Mouse (Mus musculus) kidney, embryonic 16.5 days (tissue): ENCODE results near the gene Acsl1. TPM values are rescaled to one million over a fixed set of nuclear protein-coding genes. Genes with fewer than 3 reads are reported as not detected.

ENCODE experiments used
- ATAC-seq: fragments of 200-750 bp; cut with Nextera tagmentation; 2 replicates; pipeline ENCODE4 v1.8.0; 2017; ENCODE audit warnings: moderate TSS enrichment; ENCODE audit not compliant: low FRiP score, low TSS enrichment
- H3K27ac ChIP-seq: fragments of 300-500 bp; sonication (generic); 2 replicates; pipeline ENCODE4 v1.5.1; 2014; ENCODE audit warnings: low read length
- H3K27me3 ChIP-seq: fragments of 300-500 bp; sonication (generic); 2 replicates; pipeline ENCODE4 v1.6.1; 2014; ENCODE audit warnings: low read length, control low read depth, mixed read lengths; ENCODE audit not compliant: insufficient read depth
- H3K36me3 ChIP-seq: fragments of 300-500 bp; sonication (generic); 2 replicates; pipeline ENCODE4 v1.6.1; 2014; ENCODE audit warnings: low read length, control low read depth, mixed read lengths; ENCODE audit not compliant: insufficient read depth
- H3K4me1 ChIP-seq: fragments of 300-500 bp; sonication (generic); 2 replicates; pipeline ENCODE4 v1.6.1; 2014; ENCODE audit warnings: low read length, control low read depth, mixed read lengths; ENCODE audit not compliant: insufficient read depth
- H3K4me2 ChIP-seq: fragments of 300-500 bp; sonication (generic); replicated peaks from 2 replicates; pipeline ENCODE4 v1.6.1; 2014; ENCODE audit warnings: low read depth, low read length
- H3K4me3 ChIP-seq: fragments of 300-500 bp; sonication (generic); 2 replicates; pipeline ENCODE4 v1.5.1; 2014; ENCODE audit warnings: mild to moderate bottlenecking, low read length
- H3K9ac ChIP-seq: fragments of 300-500 bp; sonication (generic); replicated peaks from 2 replicates; pipeline ENCODE4 v1.6.1; 2014; ENCODE audit warnings: low read length
- H3K9me3 ChIP-seq: fragments of 300-500 bp; sonication (generic); 2 replicates; pipeline ENCODE4 v1.6.1; 2016; ENCODE audit warnings: low read length, control low read depth
- WGBS: fragments of 180-500 bp; shearing (Covaris S2); extraction: QIAGEN DNeasy Blood & Tissue Kit; methylation state at CpG from one replicate; pipeline ENCODE4 v1.1.7; 2014; 5-methylcytosine and 5-hydroxymethylcytosine counted together
- polyA plus RNA-seq: library from polyadenylated mRNA; unstranded; fragments of >200 nt; fragmentation: Nextera tagmentation; extraction: Ambion mirVana; gene quantifications from 2 replicates; pipeline ENCODE4 v1.2.1, GENCODE M21; 2015

Gene Acsl1
- polyA plus RNA-seq, 1 experiment from 2014 or later = 20.6 TPM

DNA sequence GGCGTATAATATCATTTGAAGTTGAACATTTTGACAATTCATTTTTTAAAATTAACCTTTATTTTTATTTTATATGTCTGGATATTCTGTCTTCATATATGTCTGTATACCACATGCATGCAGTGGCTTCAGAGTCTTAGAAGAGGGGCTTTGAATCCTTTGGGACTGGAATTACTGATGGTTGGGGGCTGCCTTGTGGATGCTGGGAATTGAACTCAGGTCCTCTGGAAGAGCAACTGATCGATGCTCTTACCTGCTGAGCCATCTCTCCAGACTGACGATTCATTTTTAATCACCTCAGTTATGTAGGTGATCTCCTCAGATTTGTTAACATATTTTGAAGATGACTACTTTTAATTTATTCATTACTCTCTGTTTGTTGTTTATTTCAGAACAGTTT, 3.3 kb downstream of the Acsl1 start:
- no peak for ATAC-seq
- no peak overlapping the region for H3K4me3 ChIP-seq

DNA sequence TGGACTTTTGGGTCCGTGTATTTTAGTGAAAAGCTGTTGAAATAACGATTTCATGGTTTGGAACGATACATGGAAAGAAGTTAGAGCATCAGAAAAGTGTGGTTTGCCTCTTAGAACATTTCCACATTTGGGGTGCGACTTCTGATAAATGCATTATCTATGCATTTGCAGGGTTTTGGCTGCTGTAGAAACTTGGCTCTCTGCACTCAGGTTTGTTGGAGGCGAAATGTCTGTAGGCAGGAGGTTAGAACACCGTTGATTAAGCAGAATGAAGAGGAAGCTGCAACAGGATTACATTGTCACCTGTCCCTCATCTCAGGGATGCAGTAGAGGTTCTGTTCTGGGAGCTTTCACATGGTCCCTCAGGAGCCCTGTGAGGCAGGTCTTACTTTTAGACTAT, 3.8 kb downstream of the Acsl1 start:
- no peaks in the 10 kb centered on the region for H3K9me3 ChIP-seq
- no peak overlapping the region for H3K9ac ChIP-seq
- WGBS = 86% methylated on average over 6 of the region's 6 CpGs
- no peaks in the 10 kb centered on the region for H3K27me3 ChIP-seq
- ATAC-seq = no peak
- H3K4me1 ChIP-seq = peaks cover 5% of the 10 kb centered on the region
- no peak overlapping the region for H3K27ac ChIP-seq
- no peak overlapping the region for H3K4me3 ChIP-seq
- H3K4me2 ChIP-seq = no peak overlapping the region
- no peaks in the 10 kb centered on the region for H3K36me3 ChIP-seq

More for the DNA sequence above, 3.3 kb downstream of the Acsl1 start:
- Histone ChIP-seq H3K36me3 (no peaks in the 10 kb centered on the region), H3K9me3 (no peaks in the 10 kb centered on the region), H3K9ac (no peak overlapping the region), H3K27me3 (no peaks in the 10 kb centered on the region), H3K27ac (no peak overlapping the region), H3K4me2 (no peak overlapping the region), H3K4me1 (peaks cover 5% of the 10 kb centered on the region)
- 94% methylated on average over 3 of the region's 3 CpGs for WGBS

DNA sequence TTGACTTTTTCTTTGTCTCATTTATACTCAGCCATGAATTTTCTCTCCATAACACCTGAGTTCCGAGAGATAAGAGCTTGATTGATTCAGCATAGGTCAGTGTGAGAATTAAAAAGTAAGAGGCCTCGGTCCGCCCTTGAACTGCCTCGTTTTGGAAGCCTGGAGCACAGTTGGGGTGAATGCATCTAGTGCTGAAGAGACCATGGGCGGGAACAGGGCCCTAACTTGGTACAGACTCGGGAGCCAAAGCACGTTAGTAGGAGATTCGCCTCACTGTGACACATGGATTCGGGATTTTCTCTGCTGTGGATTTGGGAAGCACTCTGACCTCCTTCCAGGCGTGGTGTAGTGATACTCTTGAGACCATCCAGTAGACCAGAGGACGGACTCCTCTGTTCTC, 4.6 kb downstream of the Acsl1 start:
- no peak overlapping the region for H3K27ac ChIP-seq
- no peaks in the 10 kb centered on the region for H3K9me3 ChIP-seq
- no peak overlapping the region for H3K4me2 ChIP-seq
- WGBS = 87% methylated on average over 11 of the region's 11 CpGs
- ATAC-seq = no peak
- no peak overlapping the region for H3K9ac ChIP-seq
- H3K36me3 ChIP-seq = no peaks in the 10 kb centered on the region
- peaks cover 11% of the 10 kb centered on the region for H3K4me1 ChIP-seq
- no peaks in the 10 kb centered on the region for H3K27me3 ChIP-seq
- H3K4me3 ChIP-seq = no peak overlapping the region

DNA sequence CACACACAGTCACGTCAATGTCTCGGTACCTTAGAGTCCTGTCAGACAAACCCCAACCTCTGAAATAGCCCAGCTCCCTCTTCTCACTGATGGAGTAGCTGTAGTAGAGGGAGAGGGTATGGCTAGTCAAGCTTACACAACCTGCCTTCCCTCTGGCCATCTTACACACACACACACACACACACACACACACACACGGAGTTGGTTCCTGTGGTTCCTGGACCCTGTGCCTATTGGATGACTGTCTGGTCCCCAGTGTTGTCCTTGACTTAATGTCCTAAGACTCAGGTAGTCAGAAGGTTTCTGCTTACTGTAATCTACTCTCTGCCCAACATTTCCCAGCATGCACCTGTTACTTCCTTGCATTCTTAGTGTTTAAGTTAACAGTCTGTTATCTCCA, 5.1 kb downstream of the Acsl1 start:
- 98% methylated on average over 3 of the region's 3 CpGs for WGBS
- no peak overlapping the region for H3K9ac ChIP-seq
- H3K27me3 ChIP-seq = no peaks in the 10 kb centered on the region
- H3K27ac ChIP-seq = no peak overlapping the region
- peaks cover 13% of the 10 kb centered on the region for H3K4me1 ChIP-seq
- no peak overlapping the region for H3K4me3 ChIP-seq
- H3K9me3 ChIP-seq = no peaks in the 10 kb centered on the region
- no peak overlapping the region for H3K4me2 ChIP-seq
- no peaks in the 10 kb centered on the region for H3K36me3 ChIP-seq
- no peak for ATAC-seq

DNA sequence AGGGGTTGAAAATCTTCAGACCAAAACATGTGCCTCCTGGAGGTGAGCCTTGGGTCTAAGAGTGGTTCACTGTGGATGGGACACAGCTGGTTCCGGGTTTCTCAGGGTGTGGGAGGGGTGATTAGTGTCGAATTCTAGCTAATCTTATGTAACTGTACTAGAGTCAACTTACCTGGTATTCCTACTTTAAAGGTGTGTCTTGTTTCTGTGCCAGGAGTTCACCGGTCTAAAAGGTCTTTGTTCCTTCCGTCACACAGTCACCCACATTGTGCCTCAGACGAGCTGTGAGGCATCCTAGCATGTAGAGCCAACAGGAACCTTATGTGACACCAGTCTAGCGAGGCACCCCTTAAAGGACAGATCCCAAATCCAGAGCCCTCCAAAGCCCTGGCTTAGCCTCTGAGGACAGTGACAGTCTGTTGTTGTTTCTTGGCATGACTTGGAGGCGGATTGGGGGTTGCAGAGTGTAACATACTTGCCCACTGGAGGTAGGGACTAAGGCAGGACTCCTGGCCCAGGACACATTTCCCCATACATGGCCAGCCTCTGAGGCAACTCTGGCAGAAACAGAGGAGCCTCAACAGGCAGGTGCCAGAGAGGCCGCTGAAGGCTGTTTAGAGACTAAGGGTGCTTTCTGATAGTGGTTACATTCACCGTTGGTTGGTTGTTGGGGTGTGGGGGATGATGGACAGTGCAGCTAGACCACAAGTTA, 7.1 kb downstream of the Acsl1 start:
- WGBS = 78% methylated on average over 9 of the region's 9 CpGs
- Histone ChIP-seq H3K27ac (no peak overlapping the region), H3K4me2 (no peak overlapping the region), H3K4me1 (peaks cover 8% of the 10 kb centered on the region), H3K4me3 (no peak overlapping the region), H3K27me3 (no peaks in the 10 kb centered on the region), H3K36me3 (no peaks in the 10 kb centered on the region), H3K9ac (no peak overlapping the region), H3K9me3 (no peaks in the 10 kb centered on the region)
- no peak for ATAC-seq

DNA sequence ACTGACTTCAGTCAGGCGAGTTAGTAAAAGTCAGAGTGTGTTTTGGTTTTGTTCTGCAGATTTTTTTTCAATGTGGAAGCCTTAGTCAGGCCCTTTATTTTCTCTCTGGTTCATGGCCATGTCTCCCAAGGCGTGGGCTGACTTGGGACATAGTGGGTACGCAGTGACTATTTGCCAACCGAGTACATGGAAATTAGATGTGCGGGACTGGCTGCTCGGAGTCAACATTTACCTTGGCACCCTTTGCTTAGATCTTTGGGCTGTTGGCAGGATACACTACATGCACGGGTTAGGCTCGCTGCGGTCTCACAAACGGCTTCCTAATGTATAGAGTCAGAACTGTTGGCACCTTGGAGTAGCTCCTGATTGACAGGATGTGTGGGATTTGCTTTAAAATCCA, 7.9 kb downstream of the Acsl1 start:
- no peaks in the 10 kb centered on the region for H3K9me3 ChIP-seq
- H3K36me3 ChIP-seq = no peaks in the 10 kb centered on the region
- no peak for ATAC-seq
- 91% methylated on average over 10 of the region's 10 CpGs for WGBS
- no peaks in the 10 kb centered on the region for H3K27me3 ChIP-seq
- no peak overlapping the region for H3K27ac ChIP-seq
- peaks cover 8% of the 10 kb centered on the region for H3K4me1 ChIP-seq
- no peak overlapping the region for H3K4me3 ChIP-seq
- no peak overlapping the region for H3K4me2 ChIP-seq
- no peak overlapping the region for H3K9ac ChIP-seq

DNA sequence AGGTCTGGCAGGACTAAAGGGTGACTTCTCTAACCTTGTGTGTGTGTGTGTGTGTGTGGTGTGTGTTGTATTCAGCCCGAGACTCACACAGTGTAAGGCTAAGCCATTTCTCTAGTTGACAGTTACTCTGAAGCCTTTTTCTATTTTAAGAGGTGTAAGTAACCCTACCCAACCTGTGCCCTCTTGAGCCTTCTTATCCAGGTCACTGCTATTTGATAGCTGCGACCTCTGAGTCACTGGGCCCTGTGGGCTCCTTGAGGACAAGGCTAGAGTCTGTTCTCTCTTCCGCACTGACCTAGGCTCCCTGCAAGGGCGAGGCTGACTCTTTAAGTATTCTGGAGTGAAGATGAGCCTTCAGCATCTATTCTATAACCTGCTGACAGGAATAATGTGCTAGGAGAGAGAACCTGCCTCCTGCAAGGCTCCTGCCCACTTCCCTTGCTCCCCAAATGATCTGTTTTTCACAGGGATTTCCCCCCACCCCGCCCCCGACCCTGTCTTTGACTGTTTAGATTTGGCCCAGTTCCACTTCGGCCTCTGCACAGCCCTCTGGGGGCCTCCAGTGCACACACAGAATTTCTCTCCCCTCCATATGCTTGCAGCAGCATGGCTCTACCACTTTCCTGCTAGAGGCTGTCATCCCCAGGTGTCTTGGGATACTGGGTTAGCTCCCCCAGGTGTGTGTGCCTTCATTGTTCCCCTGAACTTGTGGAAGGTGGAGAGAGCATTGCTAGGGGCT, 9.1 kb downstream of the Acsl1 start:
- peaks cover 14% of the 10 kb centered on the region for H3K4me1 ChIP-seq
- no peak overlapping the region for H3K4me3 ChIP-seq
- no peaks in the 10 kb centered on the region for H3K27me3 ChIP-seq
- H3K9me3 ChIP-seq = no peaks in the 10 kb centered on the region
- no peak for ATAC-seq
- H3K27ac ChIP-seq = 0 out of 2 replicates have a peak overlapping the region, but pooled peaks have one; percentile 12
- no peak overlapping the region for H3K9ac ChIP-seq
- H3K36me3 ChIP-seq = no peaks in the 10 kb centered on the region
- H3K4me2 ChIP-seq = no peak overlapping the region
- 44% methylated on average over 7 of the region's 7 CpGs for WGBS

DNA sequence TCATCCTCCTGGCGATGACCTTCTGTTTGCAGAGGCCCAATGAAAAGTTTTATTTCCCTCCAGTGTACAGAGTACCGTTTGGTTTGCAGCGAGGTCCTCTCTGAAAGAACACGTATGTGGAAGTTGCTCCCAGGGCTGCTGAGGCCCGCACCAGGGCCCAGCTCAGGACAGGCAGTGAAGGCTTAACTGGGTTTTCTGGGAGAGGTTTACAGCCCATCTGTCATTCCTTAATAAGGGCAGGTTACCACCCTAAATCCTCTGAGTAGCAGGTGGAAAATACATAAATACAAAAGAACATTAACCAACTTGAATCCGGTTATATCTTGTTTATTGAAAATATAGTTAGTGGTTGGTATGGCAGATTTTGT, 9.7 kb downstream of the Acsl1 start:
- no peak overlapping the region for H3K4me2 ChIP-seq

DNA sequence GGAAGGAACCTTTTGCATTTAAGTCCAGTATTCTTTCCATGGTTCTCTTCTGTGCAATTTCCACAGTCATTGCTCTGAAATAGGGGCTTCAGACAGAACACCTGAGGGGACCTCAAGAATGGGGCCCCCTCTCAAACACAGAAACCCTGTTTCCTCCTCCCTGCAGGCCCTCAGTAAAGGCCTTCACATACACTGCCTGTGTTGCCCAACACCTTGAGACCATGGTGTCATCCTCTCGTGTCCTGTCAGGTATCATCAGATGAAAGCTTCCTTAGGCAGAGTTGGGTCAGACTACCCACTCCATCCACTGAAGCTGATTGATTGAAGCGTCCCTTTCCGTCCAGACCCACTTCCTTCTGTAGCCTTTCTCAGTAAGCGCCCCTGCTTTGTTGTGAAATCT, 11.9 kb downstream of the Acsl1 start:
- no peak overlapping the region for H3K4me3 ChIP-seq
- no peak overlapping the region for H3K9ac ChIP-seq
- H3K36me3 ChIP-seq = no peaks in the 10 kb centered on the region
- H3K4me2 ChIP-seq = no peak overlapping the region
- H3K9me3 ChIP-seq = no peaks in the 10 kb centered on the region
- no peak for ATAC-seq
- no peak overlapping the region for H3K27ac ChIP-seq
- H3K4me1 ChIP-seq = peaks cover 14% of the 10 kb centered on the region
- H3K27me3 ChIP-seq = no peaks in the 10 kb centered on the region
- 89% methylated on average over 4 of the region's 4 CpGs for WGBS

More for the DNA sequence above, 9.7 kb downstream of the Acsl1 start:
- ATAC-seq = no peak
- 0 out of 2 replicates have a peak overlapping the region, but pooled peaks have one; percentile 12 for H3K27ac ChIP-seq
- 44% methylated on average over 6 of the region's 6 CpGs for WGBS
- peaks cover 14% of the 10 kb centered on the region for H3K4me1 ChIP-seq
- H3K9ac ChIP-seq = no peak overlapping the region
- H3K36me3 ChIP-seq = no peaks in the 10 kb centered on the region
- no peak overlapping the region for H3K4me3 ChIP-seq
- no peaks in the 10 kb centered on the region for H3K9me3 ChIP-seq
- no peaks in the 10 kb centered on the region for H3K27me3 ChIP-seq

DNA sequence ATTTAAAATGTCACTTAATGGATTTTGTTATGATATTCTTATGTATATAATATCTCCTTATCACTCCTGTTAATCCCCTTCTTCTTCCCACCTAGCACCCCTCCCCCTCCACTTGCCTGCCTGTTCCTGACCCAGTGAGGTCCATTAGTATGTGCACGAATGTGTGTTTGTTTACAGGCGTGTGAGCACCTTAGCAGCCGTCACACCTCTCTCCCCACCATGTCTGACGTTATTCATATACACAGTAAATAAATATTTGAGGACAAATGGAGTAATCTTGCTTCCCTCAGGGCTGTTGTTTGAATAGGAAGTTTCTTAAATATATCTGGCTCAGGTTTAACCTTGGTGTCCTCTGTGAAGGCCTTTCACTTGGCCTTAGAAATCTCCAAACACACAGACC, 12.4 kb downstream of the Acsl1 start:
- H3K27me3 ChIP-seq = no peaks in the 10 kb centered on the region
- WGBS = 74% methylated on average over 4 of the region's 4 CpGs
- H3K9ac ChIP-seq = no peak overlapping the region
- H3K4me3 ChIP-seq = no peak overlapping the region
- no peaks in the 10 kb centered on the region for H3K36me3 ChIP-seq
- no peak overlapping the region for H3K4me2 ChIP-seq
- ATAC-seq = no peak
- H3K4me1 ChIP-seq = peaks cover 14% of the 10 kb centered on the region
- no peaks in the 10 kb centered on the region for H3K9me3 ChIP-seq
- H3K27ac ChIP-seq = no peak overlapping the region
